Mouse (Mus musculus) brain, embryonic 14.5 days (tissue): ENCODE data around the gene Maml2. TPM values are rescaled to one million over a fixed set of nuclear protein-coding genes. Genes with fewer than 3 reads are reported as not detected.
A peak's percentile ranks its signal among the peaks of the same experiment; 100 is the strongest.

Source experiments
- DNase-seq: peaks from one replicate; pipeline ENCODE4 v3.0.0-alpha.2; 2011; ENCODE audit warnings: low read depth
- CTCF ChIP-seq: fragments of 200-500 bp; IDR thresholded peaks from 2 replicates; pipeline ENCODE4 v1.5.1; 2012; ENCODE audit warnings: inconsistent platforms, mild to moderate bottlenecking, moderate library complexity, borderline replicate concordance; ENCODE audit not compliant: insufficient read depth, insufficient read length; ENCODE audit errors: extremely low read depth
- POLR2A ChIP-seq: fragments of 200-500 bp; IDR thresholded peaks from 2 replicates; pipeline ENCODE4 v1.6.1; 2012; ENCODE audit warnings: mild to moderate bottlenecking, inconsistent platforms, borderline replicate concordance; ENCODE audit not compliant: poor library complexity, insufficient read depth, insufficient read length, severe bottlenecking; ENCODE audit errors: extremely low read depth
- polyA plus RNA-seq: library from polyadenylated mRNA; depleted of rRNA; stranded (reverse); fragments of >200 nt; gene quantifications from 2 replicates; pipeline ENCODE4 v1.2.3, GENCODE M21; 2012

Maml2 gene
- polyA plus RNA-seq, 1 experiment = 9.8 TPM

DNA sequence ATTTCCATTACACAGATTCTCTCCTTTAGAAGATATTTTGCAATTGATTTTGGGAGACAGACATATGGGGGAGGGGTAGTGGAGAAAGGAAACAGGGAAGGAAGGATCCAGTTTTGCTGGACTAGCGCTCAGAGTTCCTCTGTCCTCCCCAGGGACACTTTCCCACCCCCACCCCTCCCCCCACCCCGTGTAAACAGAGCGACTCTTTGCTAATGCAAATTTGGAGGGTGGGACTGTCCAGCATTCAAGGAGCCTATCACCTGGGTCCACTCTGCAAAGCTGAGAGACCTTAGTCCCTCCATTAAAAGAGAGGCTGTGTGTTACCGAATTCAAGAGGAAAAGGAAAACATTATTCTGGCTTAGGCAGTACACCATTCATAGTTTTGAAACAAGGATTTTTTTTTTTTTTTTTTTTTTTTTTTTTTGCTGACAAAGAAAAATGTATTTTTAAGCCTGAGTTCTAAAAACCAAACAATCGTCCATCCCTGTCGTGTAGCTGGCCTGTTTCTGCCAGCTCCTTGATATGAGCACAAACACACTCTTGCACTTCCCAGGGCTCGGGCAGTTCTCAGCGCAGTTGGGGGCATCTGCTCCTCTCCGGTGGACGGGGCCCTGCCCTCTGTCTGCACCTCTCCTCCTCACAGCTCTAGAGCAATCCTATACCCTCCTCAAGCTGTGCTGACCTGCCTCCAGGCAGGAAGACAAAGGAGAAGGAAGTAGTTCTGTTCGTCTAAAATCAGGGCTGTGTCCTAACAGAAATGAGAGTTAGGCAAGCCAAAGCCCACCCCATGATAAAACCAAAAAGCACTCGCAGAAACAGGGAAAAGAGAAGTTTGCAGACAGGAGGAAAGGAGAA, 364.2 kb downstream of the Maml2 start:
- DNase-seq = peak; percentile 17
- TF ChIP-seq POLR2A = no peak
- TF ChIP-seq CTCF = no peak

GRCm38 (mm10) chr9:13665487-13665969, 367.8 kb downstream of the Maml2 start:
- DNase-seq = no peak
- TF ChIP-seq POLR2A (no peak), CTCF (no peak)

DNA sequence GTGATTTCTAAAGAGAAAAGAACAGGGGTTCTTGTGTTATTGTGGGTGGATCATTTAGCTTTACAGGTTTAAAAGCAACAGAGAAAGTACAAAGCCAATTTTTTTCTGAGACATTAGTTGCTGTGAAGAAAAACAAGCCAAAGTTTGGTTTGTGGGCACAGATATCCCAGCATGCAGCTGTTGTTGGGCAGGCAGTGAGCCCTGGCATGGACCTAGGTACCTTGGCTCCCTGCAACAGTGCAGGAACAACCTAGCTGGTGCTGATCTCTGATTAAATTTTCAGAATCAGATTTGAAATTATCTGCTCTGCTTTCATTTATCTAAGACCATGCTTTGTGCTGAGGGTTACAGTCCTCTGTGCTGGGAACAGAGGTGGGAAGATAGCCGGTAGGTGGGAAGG, 370.2 kb downstream of the Maml2 start:
- TF ChIP-seq CTCF (no peak), POLR2A (no peak)
- DNase-seq = no peak

DNA sequence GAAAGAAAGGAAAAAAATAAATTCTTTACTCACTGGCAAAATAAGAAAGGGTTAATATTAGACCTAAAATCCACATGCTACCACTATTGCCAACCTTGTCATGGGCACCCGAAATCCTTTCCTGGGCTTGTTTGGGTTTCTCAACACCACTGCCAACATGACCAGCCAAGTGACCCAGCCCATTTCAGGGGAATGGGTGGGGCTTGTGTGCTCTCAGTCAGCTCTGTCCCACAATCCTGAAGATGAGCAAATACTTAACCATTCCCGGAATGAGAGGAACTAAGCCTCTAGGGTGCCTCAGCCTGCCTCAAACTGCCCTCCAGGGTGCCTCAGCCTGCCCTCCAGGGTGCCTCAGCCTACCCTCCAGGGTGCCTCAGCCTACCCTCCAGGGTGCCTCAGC, 371.0 kb downstream of the Maml2 start:
- TF ChIP-seq POLR2A (no peak), CTCF (no peak)
- no peak for DNase-seq

DNA sequence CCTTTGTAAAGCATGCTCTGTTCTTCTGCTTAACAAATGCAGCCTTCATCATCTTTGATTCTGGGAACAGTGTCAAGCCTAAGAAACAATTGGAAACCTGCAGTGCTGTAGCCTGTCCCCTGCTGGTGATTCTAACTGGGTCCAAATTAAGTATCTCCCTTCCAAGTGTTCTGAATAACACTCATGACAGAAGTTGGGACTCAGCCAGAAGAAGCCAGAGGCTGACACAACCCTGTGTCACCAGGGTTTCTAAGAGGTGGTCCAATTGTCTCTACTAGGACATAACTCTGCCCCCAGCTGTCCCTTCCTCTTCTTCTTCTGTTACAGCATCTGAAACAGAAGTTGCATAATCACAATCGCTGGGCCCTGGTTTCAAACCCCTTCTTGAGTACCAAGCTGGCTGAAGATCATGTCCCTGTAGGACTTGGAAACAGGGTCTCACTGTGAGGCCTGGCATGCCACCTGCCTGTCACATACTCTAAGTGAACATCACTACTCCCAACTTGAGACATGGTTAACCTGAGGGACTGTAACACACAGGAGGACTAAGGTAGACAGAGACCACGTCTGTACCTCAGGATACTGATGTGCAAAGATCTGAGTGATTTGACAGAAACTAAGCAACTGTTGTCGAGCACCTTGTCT, 373.5 kb downstream of the Maml2 start:
- TF ChIP-seq POLR2A = no peak
- TF ChIP-seq CTCF = no peak
- peak; percentile 71 for DNase-seq

DNA sequence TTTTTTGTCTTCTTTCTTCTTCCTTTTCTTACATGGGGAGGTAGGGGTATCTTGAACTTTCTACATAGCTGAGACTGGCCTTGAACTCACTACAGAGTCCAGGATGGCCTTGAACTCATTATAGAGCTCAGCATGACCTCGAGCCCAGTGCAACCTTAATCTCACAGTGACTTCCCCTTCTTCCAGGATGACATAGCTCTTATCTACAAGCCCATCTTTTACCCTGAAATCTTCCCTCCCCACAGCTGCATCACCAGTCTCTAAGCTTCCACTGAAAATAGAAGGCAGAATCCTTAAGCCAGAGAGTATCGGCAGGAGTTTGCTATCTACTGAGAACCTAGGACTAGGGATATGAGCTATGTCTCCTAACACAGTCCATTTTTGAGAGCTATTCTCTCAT, 375.5 kb downstream of the Maml2 start:
- TF ChIP-seq CTCF = no peak
- TF ChIP-seq POLR2A = no peak
- no peak for DNase-seq

DNA sequence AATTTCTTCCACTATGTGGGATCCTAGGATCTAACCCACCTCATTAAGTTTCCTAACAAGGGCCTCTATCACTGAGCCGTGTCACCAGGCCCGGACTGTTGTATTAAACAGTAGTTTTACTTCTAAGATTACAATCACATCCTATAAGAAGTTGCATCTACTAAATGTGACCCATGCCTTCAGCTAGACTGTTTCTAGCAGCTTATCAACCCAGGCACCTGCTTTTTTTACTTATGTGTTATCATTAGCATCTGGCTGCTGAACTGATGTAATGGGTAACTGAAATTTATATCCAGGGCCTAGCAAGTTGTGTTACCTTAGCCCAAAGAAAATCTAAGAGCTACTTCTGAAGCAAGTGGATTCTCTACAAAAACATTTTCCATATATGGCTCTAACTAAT, 380.3 kb downstream of the Maml2 start:
- no peak for DNase-seq
- TF ChIP-seq POLR2A (no peak), CTCF (no peak)

DNA sequence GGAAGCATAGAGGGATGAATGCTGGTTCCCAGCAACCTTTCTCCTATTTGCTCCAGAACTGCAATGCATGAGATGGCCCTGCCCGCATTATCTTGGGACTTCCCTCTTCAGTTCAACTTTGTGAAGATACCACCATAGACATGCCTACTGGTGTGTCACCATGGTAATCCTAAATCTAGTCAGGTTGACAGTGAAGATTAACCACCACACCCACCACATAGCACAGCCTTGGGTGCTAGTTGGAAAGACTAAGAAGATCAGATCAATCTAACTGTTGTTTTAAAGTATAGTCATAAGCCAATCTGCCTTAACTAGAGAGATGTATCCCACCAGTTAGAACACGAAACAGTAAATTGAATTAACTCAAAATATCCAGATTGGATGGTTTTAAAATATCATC, 381.9 kb downstream of the Maml2 start:
- DNase-seq = no peak

DNA sequence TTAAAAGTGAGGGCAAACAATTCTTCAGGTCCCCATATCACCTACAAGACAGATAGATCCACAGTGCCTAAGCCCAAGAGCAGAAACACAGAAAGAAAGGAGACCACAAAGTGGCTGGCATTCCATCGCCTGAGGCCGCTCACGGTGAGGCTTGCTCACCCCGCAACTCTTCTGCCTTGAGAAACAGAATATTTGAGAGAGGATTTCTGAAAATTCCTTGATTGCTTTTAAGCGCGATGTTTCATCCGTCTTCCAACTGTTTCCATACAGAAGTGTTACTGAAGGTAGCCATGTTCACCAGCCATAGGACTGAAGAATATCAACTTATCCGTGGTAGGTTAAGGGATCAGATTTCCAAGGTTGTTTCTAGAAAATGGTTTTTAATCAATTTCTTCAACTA, 383.4 kb downstream of the Maml2 start:
- DNase-seq = no peak
- TF ChIP-seq POLR2A = no peak
- no peak for TF ChIP-seq CTCF

More for the DNA sequence above, 381.9 kb downstream of the Maml2 start:
- TF ChIP-seq CTCF = no peak
- no peak for TF ChIP-seq POLR2A

DNA sequence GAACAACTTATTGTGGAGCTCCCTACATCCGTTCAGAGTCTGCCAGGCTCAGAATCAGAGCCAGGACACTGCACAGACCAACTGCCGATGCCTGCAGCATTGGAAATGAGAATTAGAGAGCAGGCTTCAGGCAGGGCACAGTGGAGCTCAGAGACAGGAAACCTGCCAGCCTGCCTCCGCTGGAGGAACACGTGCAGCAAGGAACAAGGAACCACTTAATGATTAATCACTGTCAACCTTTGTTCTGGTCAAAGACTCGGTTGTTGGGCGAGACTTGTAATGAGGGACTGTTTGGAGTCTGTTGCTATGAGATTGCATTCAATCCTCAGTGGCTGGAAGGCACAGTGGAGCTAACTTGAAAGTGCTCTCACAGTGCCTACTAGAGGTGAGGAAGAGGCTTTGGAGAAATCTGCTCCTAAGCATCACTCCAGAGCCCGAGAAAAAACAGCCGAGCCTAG, 383.9 kb downstream of the Maml2 start:
- DNase-seq = peak; percentile 96
- no peak for TF ChIP-seq POLR2A
- TF ChIP-seq CTCF = peak; percentile 54; the same call in 1 of the 2 replicates

DNA sequence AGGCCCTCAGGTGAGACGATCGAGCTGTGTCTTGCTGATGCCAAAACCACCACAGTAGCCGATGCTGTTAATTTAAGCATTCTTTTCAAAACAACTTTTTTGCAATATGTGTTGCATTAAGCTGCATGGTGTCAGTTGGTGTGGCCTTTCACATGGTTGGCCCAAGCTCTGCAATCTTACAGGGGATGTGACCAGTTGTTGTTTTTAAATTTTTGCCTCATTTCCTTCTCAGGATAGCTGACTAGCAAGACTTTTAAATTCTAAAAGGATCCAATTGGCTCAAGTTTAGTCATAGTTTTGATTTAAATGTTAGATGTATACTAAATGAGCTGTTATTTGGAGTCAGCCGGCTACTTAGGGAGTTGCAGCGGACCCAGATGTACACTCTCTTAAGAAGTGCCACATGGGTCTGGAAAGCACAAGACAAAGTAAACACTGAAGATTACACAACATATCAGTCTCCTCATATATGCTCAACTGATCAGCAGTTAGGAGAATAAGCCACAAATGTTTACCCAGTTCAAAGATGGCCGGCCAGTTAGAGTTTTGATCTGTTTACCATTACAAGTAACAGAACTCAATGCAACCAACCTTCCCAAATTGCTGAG, 386.7 kb downstream of the Maml2 start:
- TF ChIP-seq POLR2A (no peak), CTCF (no peak)
- DNase-seq = no peak
